Mouse (Mus musculus) gastrocnemius, postnatal 36 days (tissue): ENCODE measurements around the gene Slc29a3. TPM values are rescaled to one million over a fixed set of nuclear protein-coding genes. Genes with fewer than 3 reads are reported as not detected.
"Not testable (repeated sequence)": the region's sequence is repeated elsewhere in the genome, so short reads cannot be mapped to it uniquely, and the experiment has no call there.

ENCODE experiments used
- DNase-seq, 2 experiments: peaks; one replicate each; pipeline ENCODE4 v3.0.0; 2022
- intact Hi-C: fragments of 180-260 bp; cut with DNase I; formaldehyde crosslinking; loops from one replicate; pipeline ENCODE4 v1.15.1; 2025
- total RNA-seq, 2 experiments: library from RNA; stranded (reverse); gene quantifications; 2 replicates each; pipeline ENCODE4 v1.2.3; 2021

Gene Slc29a3
- total RNA-seq, 2 experiments from 2014 or later: 2.6 to 2.7 TPM

GRCm38 (mm10) chr10:60768614-60769013 lies 16.0 kb upstream of the Slc29a3 start:
- no peak for DNase-seq
- intact Hi-C loops: no loop called here

- intact Hi-C loops: no loop called here
- no peak for DNase-seq
These were observed 14.8 kb upstream of the Slc29a3 start for GRCm38 (mm10) chr10:60767400-60767799.

- DNase-seq: no peak
- intact Hi-C loops: no loop called here
These were observed 9.5 kb upstream of the Slc29a3 start for GRCm38 (mm10) chr10:60762126-60762525.

- peak; percentile 83 to 91 for DNase-seq
- intact Hi-C loops: no loop called here
These were observed 7.8 kb upstream of the Slc29a3 start for GRCm38 (mm10) chr10:60760377-60760776.

- peak in 1 of 2 experiments; percentile 42 for DNase-seq
- intact Hi-C loops: no loop called here
These were observed 4.4 kb upstream of the Slc29a3 start for GRCm38 (mm10) chr10:60756992-60757391.

GRCm38 (mm10) chr10:60756146-60756545 lies 3.6 kb upstream of the Slc29a3 start:
- DNase-seq: no peak
- intact Hi-C loops: no loop called here

- intact Hi-C loops: loop anchor here (2.0 to 5.0 kb wide), 4 partner anchors 57 to 452 kb away; partner anchors contain the start of gene Cdh23
- DNase-seq: no peak
These were observed 1.3 kb upstream of the Slc29a3 start for GRCm38 (mm10) chr10:60753941-60754340.

GRCm38 (mm10) chr10:60753261-60753660 lies 667 bp upstream of the Slc29a3 start:
- no peak for DNase-seq
- intact Hi-C loops: loop anchor here (5.0 kb wide), 3 partner anchors 56 to 451 kb away; partner anchors contain the start of gene Cdh23

GRCm38 (mm10) chr10:60747667-60748212 lies 4.9 kb downstream of the Slc29a3 start:
- intact Hi-C loops: no loop called here
- peak in 1 of 2 experiments; percentile 27 for DNase-seq

- DNase-seq: no peak
- intact Hi-C loops: no loop called here
These were observed 6.1 kb downstream of the Slc29a3 start for GRCm38 (mm10) chr10:60746512-60746911.

- intact Hi-C loops: no loop called here
- no peak for DNase-seq
These were observed 7.9 kb downstream of the Slc29a3 start for GRCm38 (mm10) chr10:60744543-60745290.

- intact Hi-C loops: no loop called here
- DNase-seq: no peak
These were observed 8.9 kb downstream of the Slc29a3 start for GRCm38 (mm10) chr10:60743681-60744080.

GRCm38 (mm10) chr10:60742942-60743341 lies 9.7 kb downstream of the Slc29a3 start:
- no peak for DNase-seq
- intact Hi-C loops: no loop called here

GRCm38 (mm10) chr10:60742296-60742695 lies 10.3 kb downstream of the Slc29a3 start:
- DNase-seq, intact Hi-C loops: not testable (repeated sequence)

- DNase-seq: no peak
- intact Hi-C loops: no loop called here
These were observed 11.2 kb downstream of the Slc29a3 start for GRCm38 (mm10) chr10:60741435-60741834.

GRCm38 (mm10) chr10:60739619-60740363 lies 12.8 kb downstream of the Slc29a3 start:
- intact Hi-C loops: no loop called here
- no peak for DNase-seq

GRCm38 (mm10) chr10:60737886-60738640 lies 14.5 kb downstream of the Slc29a3 start:
- DNase-seq: no peak

GRCm38 (mm10) chr10:60737169-60737728 lies 15.3 kb downstream of the Slc29a3 start:
- intact Hi-C loops: no loop called here
- no peak for DNase-seq

More at GRCm38 (mm10) chr10:60737886-60738640, 14.5 kb downstream of the Slc29a3 start:
- intact Hi-C loops: no loop called here

GRCm38 (mm10) chr10:60735737-60736136 lies 16.9 kb downstream of the Slc29a3 start:
- intact Hi-C loops: no loop called here
- no peak for DNase-seq

- intact Hi-C loops: no loop called here
- no peak for DNase-seq
These were observed 19.1 kb downstream of the Slc29a3 start for GRCm38 (mm10) chr10:60733471-60733870.
